Mouse (Mus musculus) skeletal muscle tissue, adult 2 months (tissue): ENCODE measurements around the gene Slc17a7.
"Not testable (repeated sequence)": the region's sequence is repeated elsewhere in the genome, so short reads cannot be mapped to it uniquely, and the experiment has no call there.

Experiments
- DNase-seq: peaks from one replicate; pipeline ENCODE4 v3.0.0-alpha.2; 2012; ENCODE audit warnings: low read depth, low spot score

Gene Slc17a7

DNA sequence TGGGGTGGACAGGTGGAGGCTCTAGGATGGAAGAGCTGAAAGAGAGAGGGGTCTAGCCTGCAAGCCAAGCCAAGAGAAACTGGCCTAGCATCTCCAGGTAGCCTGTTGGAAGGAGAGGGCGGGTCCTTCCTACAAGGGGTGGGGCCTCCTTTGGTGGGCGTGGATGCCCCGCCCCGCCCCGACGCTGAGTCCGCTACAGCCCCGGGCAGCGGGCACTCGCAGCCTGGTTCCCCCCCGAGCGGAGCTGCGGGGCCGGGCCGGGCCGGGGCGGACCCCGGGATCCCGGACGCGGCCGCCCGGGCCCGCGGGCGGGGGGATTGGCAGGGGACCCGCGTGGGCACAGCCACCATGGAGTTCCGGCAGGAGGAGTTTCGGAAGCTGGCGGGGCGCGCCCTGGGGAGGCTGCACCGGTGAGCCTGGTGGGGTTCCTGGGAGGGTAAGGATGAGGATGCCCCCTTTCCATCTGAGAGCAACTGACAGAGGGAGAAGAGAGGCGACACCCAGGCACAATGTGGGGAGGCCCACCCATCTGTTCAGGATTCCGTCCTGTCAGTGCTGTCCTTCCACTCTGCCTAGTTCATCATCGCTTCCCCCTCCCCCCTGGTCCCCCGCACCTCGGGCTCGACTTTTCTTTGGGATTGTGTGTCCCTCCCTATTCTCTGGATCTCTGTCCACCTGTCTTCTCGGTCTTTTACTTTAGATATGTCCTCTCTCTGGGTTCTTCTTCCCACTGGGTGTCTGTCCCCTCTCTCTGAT lies at the start of gene Slc17a7:
Gene Slc17a7 (plus strand): TSS at position 215 of the 756 bp plus-strand sequence.
- no peak for DNase-seq

DNA sequence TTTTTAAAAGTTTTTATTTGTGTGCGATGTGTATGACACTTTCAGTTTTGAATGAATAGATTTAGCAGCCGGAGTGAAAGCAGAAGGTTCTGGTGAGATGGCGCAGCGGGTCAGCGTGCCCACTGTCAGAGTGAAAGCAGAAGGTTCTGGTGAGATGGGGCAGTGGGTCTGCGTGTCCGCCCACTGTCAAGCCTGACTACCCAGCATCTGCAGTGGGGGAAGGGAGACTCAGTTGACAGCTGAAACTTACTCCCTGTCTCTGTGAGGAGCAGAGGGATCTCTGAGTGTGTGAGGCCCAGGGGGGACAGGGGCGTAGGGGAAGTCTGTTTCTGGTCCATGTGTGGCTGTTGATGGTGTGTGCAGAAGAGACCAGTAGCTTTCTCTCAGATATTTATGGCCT lies 46.2 kb upstream of the Slc17a7 start:
- no peak for DNase-seq

DNA sequence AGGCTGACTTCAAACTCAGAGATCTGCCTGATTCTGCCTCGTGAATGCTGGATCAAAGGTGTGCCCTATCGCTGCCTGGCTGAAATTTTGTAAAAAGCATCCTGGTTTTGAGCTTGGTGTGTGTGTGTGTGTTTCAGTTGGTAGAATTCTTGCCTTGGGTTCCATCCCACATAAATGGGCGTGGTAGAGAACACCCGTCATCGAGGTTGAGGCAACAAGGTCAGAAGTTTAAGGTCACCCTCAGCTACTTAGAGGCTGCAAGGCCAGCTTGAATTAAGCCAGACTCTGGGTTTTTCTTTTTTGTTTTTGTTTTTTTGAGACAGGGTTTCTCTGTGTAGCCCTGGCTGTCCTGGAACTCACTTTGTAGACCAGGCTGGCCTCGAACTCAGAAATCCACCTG lies 45.4 kb upstream of the Slc17a7 start:
- no peak for DNase-seq

DNA sequence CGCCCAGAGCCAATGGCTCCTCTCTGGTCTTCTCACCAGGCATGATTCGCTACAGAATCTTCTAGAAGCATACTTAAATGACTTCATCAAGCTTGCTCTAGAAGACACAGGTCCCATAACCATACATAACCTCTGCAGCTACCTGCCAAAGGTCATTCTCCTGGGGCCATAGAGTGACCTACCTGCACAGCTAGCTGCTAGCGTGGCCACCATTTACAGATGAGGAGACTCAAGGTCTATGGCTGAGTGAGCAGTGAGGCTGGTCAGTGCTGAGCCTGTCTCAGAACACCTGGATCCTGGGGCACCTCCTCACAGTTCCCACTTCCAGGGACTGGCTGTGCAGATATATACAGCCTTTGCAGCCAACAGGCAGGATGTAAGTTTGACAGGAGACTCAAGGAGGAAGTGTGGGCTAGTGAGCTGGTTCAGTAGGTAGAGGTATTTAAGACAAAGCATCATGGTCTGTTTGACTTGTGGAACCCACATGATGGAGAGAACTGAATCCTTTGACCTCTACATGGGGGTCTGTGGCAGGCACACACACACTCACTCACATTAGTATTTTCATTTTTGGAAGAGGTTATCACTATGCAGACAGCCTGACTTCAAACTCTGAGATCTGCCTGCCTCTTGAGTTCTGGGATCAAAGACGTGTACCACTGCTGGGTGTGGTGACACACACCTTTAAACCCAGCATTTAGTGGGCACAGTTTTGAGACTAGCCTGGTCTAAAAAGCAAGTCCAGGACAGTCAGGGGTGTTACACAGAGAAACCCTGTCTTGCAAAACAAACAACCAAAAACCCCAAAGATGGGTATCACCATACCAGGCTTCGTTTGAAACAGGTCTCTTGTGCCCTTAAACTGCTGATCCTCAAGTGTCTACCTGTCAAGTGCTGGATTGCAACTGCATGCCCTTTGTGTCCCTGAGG lies 43.7 kb upstream of the Slc17a7 start:
- DNase-seq, result no peak

DNA sequence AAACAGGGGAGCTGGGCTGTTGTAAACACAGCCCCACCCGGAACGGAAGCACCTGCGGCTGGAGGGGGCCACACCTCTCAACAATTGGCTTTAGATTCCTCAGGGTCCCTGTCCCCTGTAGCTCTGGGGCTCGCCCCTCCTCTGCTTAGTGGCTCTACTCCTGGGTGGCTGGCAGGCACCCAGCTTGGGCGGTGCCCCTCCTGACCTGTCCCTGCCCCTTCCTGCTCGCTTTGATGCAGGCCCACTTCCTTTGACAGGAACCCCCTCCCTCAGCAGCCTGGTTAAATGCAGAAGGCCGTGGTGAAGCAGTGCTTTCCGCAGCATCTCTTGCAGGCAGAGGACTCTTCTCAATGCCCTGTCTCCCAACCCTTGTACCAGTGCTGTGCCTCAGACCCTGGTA lies 42.3 kb upstream of the Slc17a7 start:
- DNase-seq, result peak; percentile 77

DNA sequence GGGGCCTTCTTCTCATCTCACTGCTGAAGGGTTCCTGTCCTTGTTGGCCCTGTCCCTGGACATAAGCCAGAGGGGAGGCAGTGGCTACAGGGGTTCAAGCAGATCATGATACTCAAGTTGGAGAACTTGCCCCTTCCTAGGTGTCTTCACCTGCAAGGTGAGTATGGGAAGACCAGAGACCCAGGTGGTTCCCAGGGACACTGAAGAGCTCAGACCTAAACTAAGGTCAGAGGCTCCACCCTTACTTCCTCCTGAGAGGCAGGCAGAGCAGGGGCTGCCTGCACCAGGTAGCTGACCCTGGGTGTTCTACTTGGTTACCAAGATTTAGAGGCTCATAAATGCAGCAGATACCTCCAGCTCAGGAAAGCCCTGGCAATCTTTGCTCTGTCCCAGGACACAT lies 41.8 kb upstream of the Slc17a7 start:
- no peak for DNase-seq

DNA sequence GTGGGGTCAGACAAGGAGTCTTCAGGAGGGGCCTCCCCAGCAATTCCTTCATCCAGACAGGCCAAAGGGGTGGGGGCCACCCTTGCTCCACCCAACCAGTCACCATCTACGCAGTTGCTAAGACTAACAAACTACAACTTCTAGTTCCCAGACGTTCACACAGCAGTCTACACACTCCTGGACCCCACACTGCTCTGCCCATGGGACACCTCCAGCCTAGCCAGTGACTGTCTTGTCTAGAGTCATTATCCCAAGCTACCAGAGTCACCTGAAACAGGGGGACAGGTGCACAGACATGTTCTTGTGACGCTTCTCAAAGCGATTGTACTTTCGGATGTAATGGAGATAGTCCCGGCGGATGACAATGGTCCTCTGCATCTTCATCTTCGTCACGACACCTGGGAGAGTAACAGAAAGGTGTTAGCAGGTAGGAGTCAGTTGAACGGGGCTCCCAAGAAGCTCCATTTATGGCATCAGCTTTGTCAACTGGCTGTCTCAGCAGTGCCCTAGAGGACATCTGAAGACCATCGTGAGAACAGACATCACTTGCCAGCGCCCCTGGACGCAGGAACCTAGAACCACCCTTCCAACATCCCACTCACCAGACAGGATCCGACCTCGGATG lies 41.1 kb upstream of the Slc17a7 start:
- DNase-seq, result no peak

DNA sequence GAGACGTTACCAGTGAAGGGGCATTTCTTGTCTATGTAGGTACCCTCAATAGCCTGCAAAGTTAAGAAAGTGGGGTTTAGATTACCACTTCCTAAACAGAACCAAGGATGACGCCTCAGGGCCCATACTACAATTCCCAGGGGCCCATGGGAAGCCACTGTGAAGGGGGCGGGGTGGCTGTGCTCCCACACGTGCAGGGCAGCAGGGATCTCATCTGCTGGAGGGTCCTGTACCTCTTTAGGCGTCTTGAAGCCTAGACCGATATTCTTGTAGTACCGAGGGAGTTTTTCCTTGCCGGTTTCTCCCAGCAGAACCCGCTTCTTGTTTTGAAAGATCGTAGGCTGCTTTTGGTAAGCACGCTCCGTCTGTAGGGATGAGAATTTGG lies 40.6 kb upstream of the Slc17a7 start:
- no peak for DNase-seq

DNA sequence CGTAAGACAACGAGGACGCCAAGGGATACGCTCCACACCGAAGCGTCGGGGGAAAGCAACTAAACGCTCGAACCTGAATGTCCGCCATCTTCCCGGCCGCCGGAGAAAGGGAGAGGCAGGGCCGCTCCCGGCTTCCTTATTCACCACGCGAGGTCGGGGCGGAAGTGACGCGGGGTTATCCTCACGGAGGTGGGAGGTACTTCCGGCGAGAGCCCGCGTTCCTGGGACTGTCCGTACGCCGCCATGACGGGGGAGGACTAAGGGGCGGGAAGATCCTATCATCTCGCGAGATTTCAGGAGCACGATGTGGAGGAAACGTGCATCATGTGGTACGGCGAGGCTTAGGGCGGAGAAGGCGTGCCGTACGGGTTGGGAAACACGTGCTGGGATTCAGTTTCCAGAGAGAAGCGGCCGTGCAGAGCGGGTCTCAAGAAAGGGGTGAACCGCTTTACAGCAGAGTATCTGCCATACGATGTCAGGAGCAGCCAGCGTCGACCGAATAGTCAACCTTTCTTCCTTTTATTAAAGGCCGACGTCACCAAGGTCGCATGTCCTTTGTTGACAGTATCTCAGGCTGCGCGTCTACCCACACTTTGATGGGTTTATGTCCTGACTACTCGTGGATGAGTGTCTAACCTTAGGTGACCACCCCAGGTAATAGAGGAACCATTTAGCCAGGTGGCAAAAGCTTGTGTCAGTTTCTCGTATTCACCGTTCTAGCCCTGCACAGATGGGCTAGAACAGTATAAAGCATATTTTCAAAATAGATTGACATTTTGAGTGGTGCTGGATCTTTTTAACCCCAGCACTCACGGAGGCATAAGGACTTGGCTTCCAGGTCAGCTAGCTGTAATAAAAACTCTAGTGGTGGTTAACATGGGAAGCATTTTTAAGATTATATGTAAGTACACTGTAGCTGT lies 39.3 kb upstream of the Slc17a7 start, which contains the start of gene Rps11:
Gene Rps11 (minus strand): TSS at position 216 of the 920 bp plus-strand sequence.
- peak; percentile 100 for DNase-seq

DNA sequence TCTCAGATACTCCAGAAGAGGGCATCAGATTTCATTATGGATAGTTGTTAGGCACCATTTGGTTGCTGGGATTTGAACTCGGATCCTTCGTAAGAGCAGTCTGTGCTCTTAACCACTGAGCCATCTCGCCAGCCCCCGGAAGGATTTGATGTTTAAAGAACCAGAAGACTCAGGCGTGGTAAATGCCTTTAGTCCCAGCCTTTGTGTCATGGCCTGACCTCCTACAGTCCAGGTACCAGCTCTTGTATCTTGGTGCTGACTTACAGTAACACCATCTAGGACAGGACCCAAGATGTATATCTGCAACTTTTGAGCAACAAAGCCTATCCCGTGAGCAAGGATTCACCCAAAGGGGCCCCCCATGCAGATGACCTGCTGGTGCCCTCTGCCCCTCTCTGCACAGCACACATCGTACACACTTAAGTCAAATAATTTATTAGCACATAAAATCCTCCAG lies 38.6 kb upstream of the Slc17a7 start:
- DNase-seq, result no peak

DNA sequence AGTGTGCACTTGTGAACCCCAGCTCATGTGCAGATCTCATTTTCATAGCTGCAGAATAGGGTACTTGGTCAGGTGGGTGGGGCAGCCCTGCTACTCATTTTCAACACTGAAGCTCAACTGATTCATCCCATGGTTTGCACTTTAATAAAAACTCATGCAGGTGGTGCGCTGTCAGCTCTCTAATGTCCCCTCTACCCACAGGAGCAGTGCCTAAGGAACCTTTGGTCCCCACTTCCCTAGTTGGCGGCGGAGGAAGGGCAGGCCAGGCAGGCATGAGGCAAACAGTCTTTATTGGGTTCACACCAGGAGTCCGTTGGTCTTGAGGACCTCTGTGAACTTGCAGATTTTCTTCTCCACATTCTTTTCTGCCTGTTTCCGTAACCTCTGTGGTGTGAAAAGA lies 38.1 kb upstream of the Slc17a7 start:
- not testable (repeated sequence) for DNase-seq

DNA sequence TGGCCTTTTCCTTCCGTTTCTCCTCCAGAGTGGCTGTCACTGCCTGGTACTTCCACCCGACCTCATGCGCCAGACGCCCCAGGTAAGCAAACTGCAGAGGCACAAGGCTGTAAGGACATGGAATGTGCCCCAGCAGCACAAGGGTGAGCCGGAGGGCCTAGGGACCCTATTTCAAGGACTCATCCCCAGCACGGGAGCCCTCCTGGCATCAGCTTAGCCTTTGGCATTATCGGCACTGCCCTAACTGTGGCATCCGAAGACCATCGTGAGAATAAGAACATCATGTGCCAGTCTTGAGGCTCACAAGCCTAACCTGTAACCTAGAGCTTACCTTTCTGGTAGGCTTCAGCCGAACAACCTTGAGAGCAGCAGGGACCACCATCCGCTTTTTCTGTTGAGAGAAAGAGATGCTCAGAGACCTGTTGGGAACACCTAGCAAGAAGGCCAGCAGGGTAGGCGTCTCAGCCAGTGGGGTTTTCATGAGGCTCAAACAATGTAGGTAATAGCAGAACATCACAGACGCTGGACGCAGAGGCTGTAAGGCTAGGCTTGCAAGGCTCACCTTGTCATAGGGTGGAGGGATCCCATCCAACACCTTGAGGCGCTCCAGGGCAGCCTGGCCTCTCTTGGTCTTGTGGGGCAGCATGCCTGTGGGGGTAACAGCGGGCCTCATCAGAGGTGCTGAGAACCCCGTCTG lies 37.5 kb upstream of the Slc17a7 start:
- DNase-seq, result no peak

DNA sequence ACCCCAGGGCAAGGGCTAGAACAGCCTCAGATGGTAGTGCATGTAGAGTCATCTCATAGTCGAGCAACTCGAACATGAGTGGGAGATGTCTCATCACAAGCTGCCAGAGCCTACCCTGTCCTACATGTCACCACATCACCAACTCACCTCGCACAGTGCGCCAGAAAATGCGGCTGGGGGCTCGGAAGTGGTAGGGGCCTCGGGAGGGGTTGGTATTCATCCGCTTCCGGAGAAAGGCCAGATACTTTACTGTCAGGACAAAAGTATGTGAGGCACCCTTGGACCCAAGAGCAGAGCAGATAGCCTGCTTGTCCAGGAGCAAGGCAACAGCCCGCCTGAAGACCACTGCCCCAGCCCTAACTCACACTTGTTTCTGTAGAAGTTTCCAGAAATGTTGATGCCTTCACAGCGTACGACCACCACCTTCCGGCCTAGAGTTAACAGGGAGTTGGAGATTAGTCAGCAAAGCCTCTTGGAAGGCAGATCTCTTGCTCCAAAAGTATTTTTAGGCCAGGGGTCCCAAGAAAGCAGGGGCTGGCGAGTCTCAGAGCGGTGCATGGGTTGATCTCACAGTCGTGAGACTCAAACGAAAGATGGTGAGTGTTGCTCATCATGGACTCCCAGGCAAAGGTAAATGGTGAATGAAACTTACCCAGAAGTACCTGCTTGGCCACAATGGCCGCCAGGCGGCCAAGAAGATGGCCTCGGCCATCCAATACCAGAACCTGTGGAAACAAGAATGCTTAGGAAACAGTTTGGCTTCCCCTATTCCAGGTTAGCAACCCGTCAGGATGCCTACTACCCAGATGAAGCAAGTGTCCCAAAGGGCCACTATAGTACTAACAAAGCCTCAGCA lies 36.7 kb upstream of the Slc17a7 start:
- no peak for DNase-seq

DNA sequence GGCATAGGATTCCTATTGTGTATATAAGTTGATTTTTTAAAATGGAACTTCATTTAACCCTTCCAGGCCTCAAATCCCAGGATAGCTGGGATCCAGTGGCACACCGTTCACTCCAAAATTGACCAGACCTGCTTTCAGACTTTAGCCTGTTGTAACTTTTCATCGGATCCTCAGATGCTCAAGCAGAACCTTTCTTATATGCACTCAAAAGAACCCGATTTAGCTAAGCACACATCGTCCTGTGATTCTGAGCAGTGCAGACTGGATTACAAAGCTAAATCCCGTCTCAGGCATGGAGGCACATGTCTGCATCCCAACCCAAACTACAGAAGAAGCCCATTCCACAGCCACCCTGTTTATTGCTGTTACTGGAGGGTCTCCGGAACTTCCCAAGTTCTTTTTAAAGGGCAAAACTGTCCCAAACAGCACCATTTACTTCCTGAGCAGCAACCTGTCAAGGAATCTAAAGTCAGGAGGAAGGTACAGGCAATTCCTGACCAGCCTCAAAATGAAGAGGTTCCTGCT lies 36.0 kb upstream of the Slc17a7 start:
- no peak for DNase-seq

DNA sequence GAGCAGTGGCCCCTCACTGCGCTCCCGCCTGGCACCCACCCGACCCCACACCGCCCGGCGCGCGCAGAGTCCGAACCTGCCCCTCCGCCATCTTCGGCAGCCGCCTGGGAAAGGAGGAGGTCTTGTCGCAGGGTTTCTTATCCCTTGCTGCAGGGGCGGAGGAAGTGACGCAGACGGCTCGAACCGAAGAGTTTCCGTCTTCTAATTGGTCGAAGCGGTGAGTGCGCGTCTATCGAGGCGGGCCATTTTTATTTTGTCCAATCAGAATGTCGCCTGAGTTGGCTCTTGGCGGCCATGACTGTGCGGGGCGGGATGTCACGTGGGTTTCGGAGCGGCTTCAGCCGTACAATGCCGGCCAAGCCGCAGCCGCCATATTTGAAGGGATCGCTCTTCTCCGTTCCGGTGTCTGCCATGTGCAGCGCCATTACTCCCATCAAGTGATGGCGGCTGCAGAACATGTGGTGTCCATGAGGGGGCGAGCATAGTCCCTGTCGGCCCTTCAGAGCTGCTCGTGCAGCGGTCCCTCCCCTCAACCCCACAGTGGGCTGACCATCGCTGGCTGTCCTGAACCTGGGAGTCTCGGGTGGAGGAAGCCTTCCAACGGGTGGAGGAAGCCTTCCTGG lies 35.0 kb upstream of the Slc17a7 start, which contains the start of gene Rpl13a:
Gene Rpl13a (minus strand): TSS at position 138 of the 623 bp plus-strand sequence.
- DNase-seq, result peak; percentile 100

DNA sequence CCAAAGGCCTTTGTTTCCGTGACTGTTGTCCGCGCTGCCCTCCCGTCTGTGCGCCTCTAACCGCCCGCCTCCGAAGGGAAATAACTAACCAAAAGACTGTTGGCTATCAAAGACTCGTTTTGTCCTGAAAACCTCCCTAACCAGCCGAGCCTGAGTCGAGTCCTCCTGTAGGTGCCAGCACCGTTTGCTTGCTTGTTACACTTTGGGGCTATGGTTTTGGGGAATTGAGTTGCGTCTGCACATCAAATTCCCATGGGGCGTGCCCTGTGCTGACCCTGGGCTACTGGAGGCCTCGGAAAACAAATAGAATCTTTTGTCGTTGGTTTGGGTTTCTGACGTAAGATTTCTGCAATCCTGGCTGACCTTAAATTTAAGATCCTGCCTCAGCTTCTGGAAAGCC lies 34.4 kb upstream of the Slc17a7 start:
- peak; percentile 74 for DNase-seq

DNA sequence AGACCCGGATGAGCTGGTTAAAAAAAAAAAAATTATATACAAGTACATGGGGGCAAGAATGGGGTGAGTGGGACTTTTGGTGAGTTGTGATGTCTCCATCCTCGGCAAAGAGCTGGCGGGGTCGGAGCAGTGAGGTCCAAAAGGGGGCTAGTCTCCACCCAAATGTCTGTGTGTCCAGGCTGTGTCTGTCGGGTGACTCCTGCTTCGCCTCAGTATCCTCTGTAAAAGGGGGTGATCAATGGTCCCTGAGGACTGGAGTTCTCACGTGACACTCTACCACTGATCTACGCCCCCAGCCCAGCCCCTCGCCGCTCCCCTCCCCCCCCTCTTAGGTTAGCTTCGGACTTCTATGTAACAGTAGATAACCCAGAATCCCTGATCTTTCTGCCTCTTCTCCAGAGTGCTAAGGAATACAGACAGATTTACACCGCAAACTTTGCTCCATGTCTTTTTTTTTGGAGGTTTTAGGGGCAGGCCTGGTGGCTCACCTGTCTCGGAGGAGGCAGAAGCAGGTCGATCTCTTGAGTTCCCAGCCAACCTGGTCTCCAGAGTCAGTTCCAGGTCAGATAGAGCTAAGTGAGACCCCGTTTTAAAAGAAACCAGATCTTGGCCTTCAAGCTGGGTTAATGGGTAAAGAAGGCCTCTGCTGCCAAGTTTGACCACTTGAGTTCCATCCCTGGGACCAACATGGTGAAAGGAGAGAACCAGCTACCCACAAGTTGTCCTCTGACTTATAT lies 33.8 kb upstream of the Slc17a7 start:
- no peak for DNase-seq

DNA sequence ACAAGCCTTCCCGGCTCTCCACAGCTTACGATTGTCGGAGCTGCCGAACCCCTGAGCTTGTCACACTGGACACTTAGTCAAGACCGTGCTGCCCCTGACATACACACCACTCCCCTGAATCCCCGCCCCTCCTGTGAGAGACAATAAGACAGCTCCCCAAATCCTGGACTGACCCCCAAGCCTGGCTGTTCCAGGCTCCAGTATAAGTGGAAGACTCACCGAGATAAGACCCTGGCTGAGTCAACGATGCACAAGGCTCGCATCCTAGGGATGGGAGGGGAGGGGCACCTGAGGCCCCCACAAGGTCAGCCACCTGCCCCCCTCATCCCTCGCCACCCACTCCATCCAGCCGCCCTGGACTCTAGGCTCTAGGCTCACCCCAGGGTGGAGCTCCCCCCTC lies 31.9 kb upstream of the Slc17a7 start:
- DNase-seq, result no peak
